Mouse (Mus musculus): ENCODE results near the gene Osmr. TPM values are rescaled to one million over a fixed set of nuclear protein-coding genes. Genes with fewer than 3 reads are reported as not detected.

The Osmr gene
- polyA plus RNA-seq (2014; fragmentation: Nextera tagmentation; extraction: Ambion mirVana), result 1.1 and 2.0 TPM in 2 replicates

DNA sequence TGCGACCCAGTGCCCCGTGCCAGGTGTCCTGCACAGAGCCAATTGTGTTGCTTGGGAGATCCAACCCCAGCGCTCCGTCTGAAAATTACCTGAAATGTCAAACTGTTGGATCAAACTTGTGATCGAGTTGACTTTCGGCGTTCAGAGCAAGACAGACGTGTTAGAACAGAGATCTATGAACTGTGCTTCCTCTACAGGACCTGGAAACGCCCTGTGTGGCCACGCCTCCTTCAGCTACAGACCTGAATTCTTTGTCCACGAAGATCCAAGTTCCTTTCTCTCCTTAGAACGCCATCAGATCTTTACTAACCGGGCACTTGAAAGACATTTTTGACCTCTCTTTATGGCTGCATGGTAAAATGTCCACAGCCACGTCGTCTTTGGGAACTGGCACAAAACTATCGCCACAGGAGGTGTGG lies at the start of gene Osmr:
Gene Osmr (minus strand): TSS at position 369 of the 419 bp plus-strand sequence.
- no peak within 1 kb of the TSS for H3K27ac ChIP-seq (ENCODE audit: low read length)
- peak within 1 kb of the TSS; percentile 86 for H3K4me2 ChIP-seq (replicated peaks; ENCODE audit: low read depth, low read length)
- 9% methylated on average over 16 of the region's 16 CpGs for WGBS
- 0 out of 2 replicates have a peak, but pooled peaks cover 2% of the 10 kb centered on the region for H3K27me3 ChIP-seq (ENCODE audit: control insufficient read depth, insufficient read depth, low read length)
- peak within 1 kb of the TSS; percentile 25 for H3K9ac ChIP-seq (replicated peaks; ENCODE audit: low read depth, low read length)
- H3K9me3 ChIP-seq (ENCODE audit: control insufficient read depth, low read depth, low read length), result no peaks in the 10 kb centered on the region
- ATAC-seq (ENCODE audit: insufficient number of reproducible peaks, insufficient read depth, low FRiP score, low read depth), result 0 out of 2 replicates have a peak, but pooled peaks have one; percentile 4
- H3K4me1 ChIP-seq (ENCODE audit: control insufficient read depth, insufficient read depth, low read length), result 0 out of 2 replicates have a peak, but pooled peaks cover 4% of the 10 kb centered on the region
- H3K36me3 ChIP-seq (ENCODE audit: control insufficient read depth, insufficient read depth, low read length), result no peaks in the 10 kb centered on the region
- H3K4me3 ChIP-seq (ENCODE audit: low read depth, low read length), result peak within 1 kb of the TSS; percentile 48

GRCm38 (mm10) chr15:6919406-6919805 lies 44.6 kb upstream of the Osmr start:
- no peaks in the 10 kb centered on the region for H3K27me3 ChIP-seq (ENCODE audit: control insufficient read depth, insufficient read depth, low read length)
- WGBS, result 85% methylated on average over 6 of the region's 6 CpGs
- no peaks in the 10 kb centered on the region for H3K9me3 ChIP-seq (ENCODE audit: control insufficient read depth, low read depth, low read length)
- no peak for ATAC-seq (ENCODE audit: insufficient number of reproducible peaks, insufficient read depth, low FRiP score, low read depth)
- H3K4me1 ChIP-seq (ENCODE audit: control insufficient read depth, insufficient read depth, low read length), result no peaks in the 10 kb centered on the region
- no peaks in the 10 kb centered on the region for H3K36me3 ChIP-seq (ENCODE audit: control insufficient read depth, insufficient read depth, low read length)
- H3K4me3 ChIP-seq (ENCODE audit: low read depth, low read length), result no peak overlapping the region
- no peak overlapping the region for H3K27ac ChIP-seq (ENCODE audit: low read length)
- no peak overlapping the region for H3K4me2 ChIP-seq (replicated peaks; ENCODE audit: low read depth, low read length)
- no peak overlapping the region for H3K9ac ChIP-seq (replicated peaks; ENCODE audit: low read depth, low read length)

DNA sequence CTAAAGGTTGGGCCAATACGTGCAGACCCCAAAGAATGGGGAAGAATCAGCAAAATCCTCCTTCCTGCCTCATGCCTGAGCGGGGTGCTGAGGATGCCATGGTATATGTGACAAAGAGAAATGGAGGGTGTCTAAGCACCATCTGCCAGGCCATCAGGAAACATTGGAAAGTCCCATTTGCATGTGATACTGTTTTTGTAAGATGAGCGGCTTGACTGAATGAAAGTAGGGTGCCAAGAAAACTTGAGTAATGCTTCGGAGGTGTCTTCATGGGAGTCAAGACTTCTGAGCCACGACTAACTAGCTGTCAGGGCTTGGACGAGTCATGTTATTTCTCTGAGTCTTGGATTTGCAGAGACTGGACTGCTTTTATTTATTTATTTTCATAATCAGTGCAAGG lies 39.4 kb upstream of the Osmr start:
- no peak overlapping the region for H3K4me2 ChIP-seq (replicated peaks; ENCODE audit: low read depth, low read length)
- H3K27me3 ChIP-seq (ENCODE audit: control insufficient read depth, insufficient read depth, low read length), result no peaks in the 10 kb centered on the region
- 87% methylated on average over 6 of the region's 6 CpGs for WGBS
- H3K4me3 ChIP-seq (ENCODE audit: low read depth, low read length), result no peak overlapping the region
- no peak for ATAC-seq (ENCODE audit: insufficient number of reproducible peaks, insufficient read depth, low FRiP score, low read depth)
- no peak overlapping the region for H3K9ac ChIP-seq (replicated peaks; ENCODE audit: low read depth, low read length)
- no peaks in the 10 kb centered on the region for H3K36me3 ChIP-seq (ENCODE audit: control insufficient read depth, insufficient read depth, low read length)
- peaks cover 7% of the 10 kb centered on the region; the same call in 1 of the 2 replicates for H3K4me1 ChIP-seq (ENCODE audit: control insufficient read depth, insufficient read depth, low read length)
- no peak overlapping the region for H3K27ac ChIP-seq (ENCODE audit: low read length)
- no peaks in the 10 kb centered on the region for H3K9me3 ChIP-seq (ENCODE audit: control insufficient read depth, low read depth, low read length)

DNA sequence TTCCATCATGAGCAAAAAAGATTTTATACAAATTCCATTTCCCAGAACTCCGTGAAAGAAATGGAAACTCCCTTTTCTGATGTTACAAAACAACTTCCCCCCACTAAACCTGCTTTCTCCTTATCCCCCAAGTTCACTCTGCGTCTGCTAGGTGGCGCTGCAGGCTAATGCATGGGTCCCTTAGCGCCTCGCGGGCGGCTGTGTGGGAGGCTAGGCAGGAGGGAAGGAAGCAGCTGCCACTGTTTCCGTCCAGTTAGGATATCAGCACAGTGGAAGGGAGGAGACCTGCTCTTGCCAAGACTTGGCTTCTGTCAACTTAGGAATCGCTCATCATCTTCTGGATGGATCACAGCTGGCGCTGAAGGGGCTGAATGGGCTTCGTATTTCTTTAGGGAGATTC lies 34.9 kb upstream of the Osmr start:
- Histone ChIP-seq H3K27me3 (ENCODE audit: control insufficient read depth, insufficient read depth, low read length) (no peaks in the 10 kb centered on the region), H3K9me3 (ENCODE audit: control insufficient read depth, low read depth, low read length) (no peaks in the 10 kb centered on the region), H3K9ac (replicated peaks; ENCODE audit: low read depth, low read length) (no peak overlapping the region), H3K4me1 (ENCODE audit: control insufficient read depth, insufficient read depth, low read length) (peaks cover 7% of the 10 kb centered on the region; the same call in 1 of the 2 replicates), H3K36me3 (ENCODE audit: control insufficient read depth, insufficient read depth, low read length) (no peaks in the 10 kb centered on the region), H3K27ac (ENCODE audit: low read length) (no peak overlapping the region), H3K4me3 (ENCODE audit: low read depth, low read length) (no peak overlapping the region), H3K4me2 (replicated peaks; ENCODE audit: low read depth, low read length) (0 out of 2 replicates have a peak overlapping the region, but pooled peaks have one; percentile 3)
- WGBS, result under 1% methylated on average over 11 of the region's 11 CpGs
- ATAC-seq (ENCODE audit: insufficient number of reproducible peaks, insufficient read depth, low FRiP score, low read depth), result peak; percentile 93

GRCm38 (mm10) chr15:6909084-6909483 lies 34.3 kb upstream of the Osmr start:
- peaks cover 7% of the 10 kb centered on the region; the same call in 1 of the 2 replicates for H3K4me1 ChIP-seq (ENCODE audit: control insufficient read depth, insufficient read depth, low read length)
- ATAC-seq (ENCODE audit: insufficient number of reproducible peaks, insufficient read depth, low FRiP score, low read depth), result no peak
- WGBS, result 54% methylated on average over 14 of the region's 14 CpGs
- no peak overlapping the region for H3K9ac ChIP-seq (replicated peaks; ENCODE audit: low read depth, low read length)
- H3K4me3 ChIP-seq (ENCODE audit: low read depth, low read length), result no peak overlapping the region
- H3K27me3 ChIP-seq (ENCODE audit: control insufficient read depth, insufficient read depth, low read length), result no peaks in the 10 kb centered on the region
- no peak overlapping the region for H3K4me2 ChIP-seq (replicated peaks; ENCODE audit: low read depth, low read length)
- no peaks in the 10 kb centered on the region for H3K36me3 ChIP-seq (ENCODE audit: control insufficient read depth, insufficient read depth, low read length)
- H3K9me3 ChIP-seq (ENCODE audit: control insufficient read depth, low read depth, low read length), result no peaks in the 10 kb centered on the region
- H3K27ac ChIP-seq (ENCODE audit: low read length), result no peak overlapping the region

DNA sequence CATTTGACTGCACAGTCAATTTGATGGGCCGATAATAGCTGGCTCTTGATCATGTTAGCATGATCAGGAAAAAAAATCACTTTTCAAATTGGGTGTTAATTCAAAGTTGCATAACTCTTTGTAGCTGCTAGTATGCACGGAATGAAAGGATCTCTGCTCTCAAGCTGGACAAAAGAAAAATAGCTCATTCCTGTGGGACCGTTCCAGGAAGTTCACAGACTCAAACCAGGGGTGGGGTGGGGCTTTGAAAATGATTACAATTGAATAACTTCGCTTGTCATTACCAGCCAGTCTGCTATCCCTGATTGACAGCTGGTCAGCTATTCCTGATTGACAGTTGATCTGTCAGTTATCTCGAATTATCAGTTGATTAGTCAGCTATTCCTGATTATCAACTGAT lies 33.8 kb upstream of the Osmr start:
- no peak overlapping the region for H3K4me2 ChIP-seq (replicated peaks; ENCODE audit: low read depth, low read length)
- 50% methylated on average over 5 of the region's 5 CpGs for WGBS
- no peaks in the 10 kb centered on the region for H3K36me3 ChIP-seq (ENCODE audit: control insufficient read depth, insufficient read depth, low read length)
- ATAC-seq (ENCODE audit: insufficient number of reproducible peaks, insufficient read depth, low FRiP score, low read depth), result no peak
- H3K9ac ChIP-seq (replicated peaks; ENCODE audit: low read depth, low read length), result no peak overlapping the region
- no peaks in the 10 kb centered on the region for H3K27me3 ChIP-seq (ENCODE audit: control insufficient read depth, insufficient read depth, low read length)
- H3K9me3 ChIP-seq (ENCODE audit: control insufficient read depth, low read depth, low read length), result no peaks in the 10 kb centered on the region
- H3K27ac ChIP-seq (ENCODE audit: low read length), result no peak overlapping the region
- H3K4me1 ChIP-seq (ENCODE audit: control insufficient read depth, insufficient read depth, low read length), result peaks cover 7% of the 10 kb centered on the region; the same call in 1 of the 2 replicates
- H3K4me3 ChIP-seq (ENCODE audit: low read depth, low read length), result no peak overlapping the region

- no peaks in the 10 kb centered on the region for H3K36me3 ChIP-seq (ENCODE audit: control insufficient read depth, insufficient read depth, low read length)
- ATAC-seq (ENCODE audit: insufficient number of reproducible peaks, insufficient read depth, low FRiP score, low read depth), result no peak
- WGBS, result 76% methylated on average over 19 of the region's 19 CpGs
- H3K27ac ChIP-seq (ENCODE audit: low read length), result no peak overlapping the region
- no peaks in the 10 kb centered on the region for H3K9me3 ChIP-seq (ENCODE audit: control insufficient read depth, low read depth, low read length)
- H3K9ac ChIP-seq (replicated peaks; ENCODE audit: low read depth, low read length), result no peak overlapping the region
- H3K4me1 ChIP-seq (ENCODE audit: control insufficient read depth, insufficient read depth, low read length), result peaks cover 3% of the 10 kb centered on the region; the same call in 1 of the 2 replicates
- H3K4me3 ChIP-seq (ENCODE audit: low read depth, low read length), result no peak overlapping the region
- H3K4me2 ChIP-seq (replicated peaks; ENCODE audit: low read depth, low read length), result no peak overlapping the region
- H3K27me3 ChIP-seq (ENCODE audit: control insufficient read depth, insufficient read depth, low read length), result no peaks in the 10 kb centered on the region
These were observed 31.7 kb upstream of the Osmr start for GRCm38 (mm10) chr15:6906260-6907047.

DNA sequence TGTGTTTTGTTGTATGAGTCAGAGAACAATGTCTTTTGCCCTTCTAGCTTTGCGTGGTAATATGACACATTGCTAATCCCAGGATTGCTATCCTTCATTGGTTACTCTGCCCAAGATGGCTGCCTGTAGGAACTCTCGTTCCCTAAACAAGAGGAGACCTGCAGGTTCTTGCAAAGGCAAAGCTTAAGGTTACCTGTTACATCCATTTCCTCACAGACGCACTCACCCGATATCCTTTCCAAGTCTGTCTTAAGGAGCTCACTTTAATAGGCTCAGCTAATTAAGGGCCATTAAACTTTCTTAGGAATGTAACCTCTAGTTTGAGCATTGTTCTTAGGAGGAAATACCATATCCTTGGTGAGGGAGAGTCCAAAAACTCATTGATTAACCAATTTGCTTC lies 31.0 kb upstream of the Osmr start:
- H3K4me1 ChIP-seq (ENCODE audit: control insufficient read depth, insufficient read depth, low read length), result peaks cover 3% of the 10 kb centered on the region; the same call in 1 of the 2 replicates
- ATAC-seq (ENCODE audit: insufficient number of reproducible peaks, insufficient read depth, low FRiP score, low read depth), result no peak
- no peak overlapping the region for H3K4me2 ChIP-seq (replicated peaks; ENCODE audit: low read depth, low read length)
- no peak overlapping the region for H3K27ac ChIP-seq (ENCODE audit: low read length)
- no peaks in the 10 kb centered on the region for H3K9me3 ChIP-seq (ENCODE audit: control insufficient read depth, low read depth, low read length)
- H3K4me3 ChIP-seq (ENCODE audit: low read depth, low read length), result no peak overlapping the region
- H3K9ac ChIP-seq (replicated peaks; ENCODE audit: low read depth, low read length), result no peak overlapping the region
- WGBS, result 86% methylated on average over 4 of the region's 4 CpGs
- H3K27me3 ChIP-seq (ENCODE audit: control insufficient read depth, insufficient read depth, low read length), result no peaks in the 10 kb centered on the region
- H3K36me3 ChIP-seq (ENCODE audit: control insufficient read depth, insufficient read depth, low read length), result no peaks in the 10 kb centered on the region
